In the genomic region with DNA sequence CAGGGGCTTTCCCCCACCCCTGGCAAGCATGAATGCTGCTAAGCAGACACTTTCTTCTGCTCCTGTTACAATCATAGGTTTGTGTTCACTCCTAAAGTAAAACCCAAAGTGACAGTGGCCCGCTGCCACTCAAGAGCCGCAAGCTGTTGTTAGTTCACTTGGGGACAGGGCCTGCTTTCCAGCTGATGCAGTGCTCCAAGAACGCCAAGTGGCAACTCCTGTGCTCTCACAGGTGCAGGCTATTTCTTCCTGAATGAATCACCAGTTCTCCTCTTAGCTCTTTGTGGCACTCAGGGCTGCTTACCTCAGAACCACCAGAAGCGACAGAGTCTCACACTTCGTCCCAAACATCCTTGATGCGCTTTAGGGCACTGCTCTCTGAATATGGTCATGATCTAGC, we compare ENCODE assay signal across 22 mouse cellular contexts.
DNase-seq lines count a peak whose midpoint lies in the region; ATAC-seq and TF ChIP-seq lines count a peak whose summit lies in the region.
"Had no signal": no experiment of that assay in that cellular context is flagged by ENCODE, and none has a peak within 500 bp of the region (broad histone marks: within the 10 kb centered on the region; RNA-seq: fewer than 3 reads in every experiment).

No protein-coding gene starts in this region.

- peak overlapping the region; percentile 75 for H3K27ac ChIP-seq in gastrocnemius, adult 2 months
- H3K27ac ChIP-seq in midbrain, embryonic 16.5 days (ENCODE audit: low read length): no peak overlapping the region
- H3K27ac ChIP-seq: embryonic facial prominence, embryonic 15.5 days; hindbrain, embryonic 13.5 days had no signal

- no peak overlapping the region for H3K4me2 ChIP-seq in midbrain, embryonic 16.5 days (ENCODE audit: low read length)
- H3K4me2 ChIP-seq: embryonic facial prominence, embryonic 15.5 days; heart, embryonic 11.5 days; hindbrain, embryonic 13.5 days had no signal

- no peak for TF ChIP-seq CTCF in gastrocnemius, adult 2 months (IDR thresholded peaks at IDR 0.05)

- H3K4me1 ChIP-seq in midbrain, embryonic 16.5 days (ENCODE audit: control insufficient read depth, insufficient read depth, low read length): no peaks in the 10 kb centered on the region
- H3K4me1 ChIP-seq: hindbrain, embryonic 13.5 days had no signal

- H3K4me3 ChIP-seq in gastrocnemius, adult 2 months: peak overlapping the region; percentile 47
- no peak overlapping the region for H3K4me3 ChIP-seq in midbrain, embryonic 16.5 days (ENCODE audit: low read depth, low read length)
- H3K4me3 ChIP-seq: embryonic facial prominence, embryonic 15.5 days; hindbrain, embryonic 13.5 days had no signal

- H3K36me3 ChIP-seq in midbrain, embryonic 16.5 days (ENCODE audit: control insufficient read depth, insufficient read depth, low read length): no peaks in the 10 kb centered on the region
- H3K36me3 ChIP-seq: embryonic facial prominence, embryonic 15.5 days; hindbrain, embryonic 13.5 days had no signal

- intact Hi-C loops in gastrocnemius, adult 2 months (cut with DNase I): loop anchor here (2.0 kb wide), 1 partner anchor 522 kb away; no protein-coding TSS in a partner anchor
- intact Hi-C loops in gastrocnemius, postnatal 36 days (cut with DNase I): loop anchor here (5.0 kb wide), 1 partner anchor 583 kb away; no protein-coding TSS in a partner anchor
- intact Hi-C loops in gastrocnemius, postnatal 14 days (cut with DNase I; ENCODE audit: low total_unique reads): no loop called here

- ATAC-seq in midbrain, embryonic 16.5 days: no peak
- no peak for ATAC-seq in inflammation-experienced regulatory T-cells, adult 6 months
- ATAC-seq: CD4-positive, CD25-positive, alpha-beta regulatory T cell, adult 4 months; forebrain, embryonic 14.5 days; forebrain, postnatal 0 days; hindbrain, embryonic 16.5 days; intestine, embryonic 16.5 days had no signal

- H3K9me3 ChIP-seq in midbrain, embryonic 16.5 days (replicated peaks; ENCODE audit: control insufficient read depth, low read length, poor library complexity, severe bottlenecking): no peaks in the 10 kb centered on the region
- H3K9me3 ChIP-seq: embryonic facial prominence, embryonic 15.5 days; hindbrain, embryonic 13.5 days had no signal

- WGBS in midbrain, embryonic 16.5 days: 90% methylated on average over 6 of the region's 6 CpGs

- H3K9ac ChIP-seq in midbrain, embryonic 16.5 days (ENCODE audit: low read depth, low read length): no peak overlapping the region
- H3K9ac ChIP-seq: embryonic facial prominence, embryonic 15.5 days; forebrain, postnatal 0 days; hindbrain, embryonic 13.5 days had no signal

- peak; percentile 70 for DNase-seq in gastrocnemius, adult 2 months
- DNase-seq in gastrocnemius, postnatal 36 days: no peak
- DNase-seq in gastrocnemius, adult 8-10 months (ENCODE audit: low spot score in 2 of 2): peak; percentile 8 to 23
- peak; percentile 46 for DNase-seq in gastrocnemius, postnatal 14 days
- peak; percentile 80 for DNase-seq in skeletal muscle tissue, adult 2 months (ENCODE audit: low read depth, low spot score)
- DNase-seq: adrenal gland, adult 2 months; adrenal gland, postnatal 14 days; cerebellum, adult 11-12 months; cerebellum, adult 8-10 months; cerebellum, postnatal 36 days; forebrain, postnatal 0 days; heart, adult 11 months; kidney, adult 18-20 months had no signal

- no peaks in the 10 kb centered on the region for H3K27me3 ChIP-seq in midbrain, embryonic 16.5 days (ENCODE audit: control insufficient read depth, insufficient read depth, low read depth, low read length)
- H3K27me3 ChIP-seq: embryonic facial prominence, embryonic 15.5 days; hindbrain, embryonic 13.5 days had no signal

Comparison
In these comparisons a context has a peak if more than half of its experiments do, and no peak if none do; other contexts are left out.
1. DNase-seq: peak in gastrocnemius, adult 2 months (single experiment), gastrocnemius, adult 8-10 months (2 of 2), gastrocnemius, postnatal 14 days (single experiment) and skeletal muscle tissue, adult 2 months (single experiment); none in gastrocnemius, postnatal 36 days (0 of 2).